Mouse (Mus musculus) CD4-positive helper T cell, adult 2 months (primary cell): ENCODE data around the gene Lix1.
"Not testable (repeated sequence)": the region's sequence is repeated elsewhere in the genome, so short reads cannot be mapped to it uniquely, and the experiment has no call there.

ENCODE experiments used
- DNase-seq: peaks from one replicate; pipeline ENCODE4 v3.0.0-alpha.2; 2012; ENCODE audit warnings: low read depth, missing footprints, low spot score

Gene Lix1

DNA sequence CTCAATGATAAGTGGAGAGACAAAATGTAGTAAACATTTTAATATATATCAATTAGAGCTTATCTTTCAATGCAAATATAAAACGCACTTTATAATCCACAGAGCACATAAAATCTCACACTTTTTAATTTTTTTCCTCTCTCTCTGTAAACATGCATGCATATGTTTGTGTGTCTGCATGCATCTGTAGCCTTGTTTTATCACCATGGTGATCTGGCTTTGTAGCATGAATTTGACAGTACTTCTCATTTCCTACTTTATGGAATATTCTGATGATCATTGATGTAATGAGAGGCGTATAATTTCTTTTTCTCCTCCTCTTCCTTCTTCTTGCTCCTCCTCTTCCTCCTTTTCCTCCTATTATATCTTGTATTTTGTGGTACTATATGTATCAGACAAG lies 9.7 kb downstream of the Lix1 start:
- no peak for DNase-seq

DNA sequence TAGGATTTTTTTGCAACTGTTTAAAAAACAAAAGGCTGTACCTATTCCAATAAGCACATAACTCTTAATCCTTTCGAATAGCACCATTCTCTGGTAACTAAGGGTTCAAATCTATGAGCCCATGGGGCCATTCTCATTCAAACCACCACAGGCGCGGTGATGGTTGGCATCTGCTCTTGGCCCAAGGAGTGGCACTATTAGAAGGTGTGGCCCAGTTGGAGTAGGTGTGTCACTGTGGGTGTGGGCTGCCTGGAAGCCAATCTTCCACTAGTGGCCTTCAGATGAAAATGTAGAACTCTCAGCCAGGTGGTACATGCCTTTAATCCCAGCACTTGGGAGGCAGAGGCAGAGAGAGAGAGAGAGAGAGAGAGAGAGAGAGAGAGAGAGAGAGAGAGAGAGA lies 11.7 kb downstream of the Lix1 start:
- DNase-seq: no peak

DNA sequence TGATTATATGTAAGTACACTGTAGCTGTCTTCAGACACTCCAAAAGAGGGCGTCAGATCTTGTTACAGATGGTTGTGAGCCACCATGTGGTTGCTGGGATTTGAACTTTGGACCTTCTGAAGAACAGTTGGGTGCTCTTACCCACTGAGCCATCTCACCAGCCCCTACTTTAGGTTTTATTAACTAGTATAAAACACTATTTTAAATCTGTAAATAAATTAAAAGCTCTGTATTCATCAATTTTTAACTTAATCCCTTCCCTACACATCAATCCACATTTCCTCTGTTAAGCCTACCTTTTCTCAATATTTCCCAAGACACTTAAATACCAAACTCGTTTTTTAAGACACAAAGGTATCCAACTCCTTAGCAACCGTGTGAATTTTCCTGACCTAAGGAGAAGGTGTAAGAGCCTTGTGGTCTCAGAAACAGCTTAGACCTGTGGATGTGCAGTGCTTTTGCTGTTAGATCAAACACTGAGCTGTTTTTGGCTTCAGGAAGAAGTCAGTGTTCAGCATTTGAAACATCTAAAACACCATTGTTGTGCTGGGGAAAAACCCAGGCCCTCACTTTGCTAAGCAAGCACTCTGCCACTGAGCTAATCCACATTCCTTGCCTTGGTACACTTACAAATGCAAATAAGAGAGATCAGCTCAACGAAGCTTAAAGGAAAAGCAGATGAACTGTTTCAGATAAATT lies 22.3 kb downstream of the Lix1 start:
- no peak for DNase-seq

DNA sequence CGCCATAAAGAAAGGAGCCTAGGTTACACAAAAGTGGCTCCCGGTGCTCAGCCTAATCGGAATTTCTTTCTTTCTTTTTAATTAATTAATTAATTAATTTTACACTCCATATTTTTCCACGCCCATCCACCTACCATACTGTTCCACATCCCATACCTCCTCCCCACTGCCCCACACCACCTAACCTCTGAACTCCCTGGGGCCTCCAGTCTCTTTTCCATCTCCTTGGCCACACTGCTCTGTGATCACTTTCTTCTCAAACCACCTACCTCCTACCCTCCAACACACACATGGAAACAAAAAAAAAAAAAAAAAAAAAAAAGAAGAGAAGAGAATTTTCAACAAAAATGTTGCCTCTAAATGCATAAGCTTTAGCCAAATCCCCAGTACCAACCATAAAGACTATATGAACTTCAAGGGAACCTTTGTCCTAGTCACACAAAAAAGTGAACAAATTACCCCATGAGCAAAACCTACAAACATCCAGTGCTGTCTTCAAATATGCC lies 22.9 kb downstream of the Lix1 start:
- DNase-seq: no peak

DNA sequence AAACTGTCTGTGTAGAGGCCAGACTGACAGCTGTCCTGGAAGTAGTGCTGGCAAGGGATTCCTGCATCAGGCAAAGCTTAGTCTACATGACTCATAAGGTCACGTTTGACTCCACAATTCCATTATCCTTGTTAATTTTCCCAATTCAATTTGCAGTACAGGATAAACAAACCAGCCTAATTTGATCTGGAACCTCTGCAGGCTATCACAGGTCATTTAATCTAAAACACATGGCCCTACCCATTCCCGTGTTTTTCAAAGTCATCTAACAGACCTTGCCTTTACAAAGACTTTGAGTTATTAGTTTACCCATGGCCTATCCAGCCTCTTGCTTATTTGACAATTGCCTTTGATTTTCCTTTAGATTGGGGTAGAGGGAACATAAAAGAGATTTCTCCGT lies 23.4 kb downstream of the Lix1 start:
- DNase-seq: no peak

DNA sequence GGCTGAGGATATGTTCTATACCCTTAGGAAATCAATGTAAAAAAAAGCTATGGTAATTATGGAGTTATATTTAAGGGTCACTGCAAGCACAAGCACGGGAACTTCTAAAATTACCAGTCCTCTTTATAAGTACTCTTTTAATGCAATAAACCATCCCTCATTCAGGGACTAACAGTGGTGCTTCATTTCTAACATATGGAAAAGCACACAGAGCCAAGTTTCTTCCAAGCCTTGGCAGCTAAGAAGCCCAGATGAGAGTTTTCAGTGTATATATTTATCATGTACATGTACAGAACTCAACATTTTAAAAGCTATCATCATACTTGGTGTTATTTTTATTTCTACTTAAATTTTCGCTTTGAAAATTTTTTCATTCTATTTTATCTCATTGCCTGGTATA lies 26.4 kb downstream of the Lix1 start:
- no peak for DNase-seq

DNA sequence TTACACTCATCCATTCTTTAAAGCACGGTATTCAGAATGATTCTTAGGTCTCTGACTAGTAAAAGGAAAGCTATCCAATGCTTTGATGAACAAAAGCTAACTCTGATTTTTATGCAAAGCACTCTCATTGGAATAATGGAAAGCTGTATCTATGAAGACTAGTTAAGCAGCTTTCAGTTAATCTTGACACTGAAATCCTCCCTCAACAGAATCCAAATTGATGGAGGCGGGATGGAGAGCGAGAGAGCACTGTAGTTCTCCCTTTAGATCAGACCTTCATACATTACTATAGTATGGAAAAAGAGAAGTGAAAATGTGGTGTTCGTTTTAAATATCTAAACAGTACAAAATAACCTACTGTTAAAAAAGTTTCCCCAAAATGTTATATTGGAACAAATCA lies 31.2 kb downstream of the Lix1 start:
- DNase-seq: no peak

DNA sequence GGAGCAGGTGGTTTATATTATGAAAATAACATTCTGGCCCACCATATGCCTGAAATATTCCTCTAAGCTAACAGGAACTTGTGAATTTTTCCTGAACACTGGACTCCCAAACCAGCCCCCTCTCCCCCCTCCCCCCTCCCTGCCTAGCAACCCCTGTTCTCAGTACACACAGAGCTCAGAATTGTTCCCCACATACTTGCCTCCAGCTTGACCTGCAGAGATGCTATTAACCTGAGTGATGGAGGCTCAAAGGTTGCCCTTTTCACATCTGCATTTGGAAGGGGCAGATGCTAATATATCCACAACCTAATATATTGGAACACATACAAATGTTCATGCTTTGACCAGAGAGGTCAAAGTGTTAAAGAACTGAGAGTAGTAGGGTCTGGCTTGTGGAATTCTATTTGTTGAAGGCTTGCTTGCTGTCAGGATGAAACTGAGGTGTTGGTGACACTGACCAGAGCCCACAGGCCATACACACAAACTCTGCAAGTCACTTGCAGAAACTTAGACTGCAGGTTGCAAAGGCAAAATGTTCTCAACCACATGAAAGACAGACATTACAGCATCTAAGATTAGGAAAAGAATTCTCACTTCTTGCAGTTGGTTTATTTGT lies 36.2 kb downstream of the Lix1 start:
- DNase-seq: no peak

DNA sequence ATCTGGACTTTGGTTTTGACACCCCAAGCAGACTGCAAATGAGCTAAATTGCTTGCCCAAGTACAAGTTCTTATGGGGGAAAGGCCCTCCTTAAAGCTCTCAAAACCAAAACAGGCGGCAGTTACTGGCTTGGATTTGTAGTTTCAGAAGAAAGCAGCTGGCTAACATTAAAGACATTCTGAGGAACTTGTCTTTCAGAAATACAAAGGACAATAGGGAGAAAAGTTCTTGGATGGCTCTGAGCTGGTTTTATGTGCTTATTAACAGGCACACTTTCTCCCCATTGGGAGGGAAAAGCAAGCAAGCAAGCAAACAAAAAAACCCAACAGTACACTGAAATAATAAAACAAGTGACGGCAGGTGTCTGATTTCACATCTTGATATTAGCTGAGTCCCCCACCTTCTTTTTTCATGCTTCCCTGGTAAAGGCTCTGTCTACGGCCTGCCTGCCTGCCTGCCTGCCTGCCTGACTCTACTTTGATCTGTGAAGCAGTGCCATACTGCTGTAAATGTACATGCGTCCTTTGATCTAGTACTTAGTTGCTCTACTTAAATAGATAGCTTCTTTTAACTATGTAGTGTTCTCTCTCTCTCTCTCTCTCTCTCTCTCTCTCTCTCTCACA lies 39.5 kb downstream of the Lix1 start:
- DNase-seq: peak; percentile 18

DNA sequence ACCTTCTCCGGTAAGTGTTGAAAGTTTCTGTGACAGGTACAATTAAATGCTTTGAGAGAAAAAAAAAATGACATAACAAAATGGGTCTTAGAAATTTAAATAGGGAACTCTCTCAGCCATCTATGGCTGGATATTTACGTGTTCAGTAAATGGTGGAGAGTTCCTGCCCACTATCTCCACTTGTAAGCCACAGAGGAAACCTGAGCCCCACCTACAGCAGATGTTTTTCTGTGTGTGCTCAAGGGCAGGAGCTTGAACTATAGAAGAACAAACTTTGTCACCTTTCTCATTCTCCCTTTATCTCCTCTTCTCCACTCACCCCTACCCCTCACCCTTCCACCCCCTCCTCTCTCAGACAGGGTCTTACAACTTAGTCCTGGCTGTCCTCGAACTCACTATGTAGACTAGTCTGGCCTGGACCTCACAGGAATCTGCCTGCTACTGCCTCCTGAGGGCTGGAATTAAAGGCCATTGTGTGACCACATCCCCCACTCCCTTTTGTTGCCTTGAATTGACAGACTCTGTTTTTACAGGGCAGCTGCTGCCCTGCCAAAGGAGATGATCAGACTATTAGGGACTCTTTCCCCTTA lies 41.9 kb downstream of the Lix1 start:
- peak; percentile 8 for DNase-seq

DNA sequence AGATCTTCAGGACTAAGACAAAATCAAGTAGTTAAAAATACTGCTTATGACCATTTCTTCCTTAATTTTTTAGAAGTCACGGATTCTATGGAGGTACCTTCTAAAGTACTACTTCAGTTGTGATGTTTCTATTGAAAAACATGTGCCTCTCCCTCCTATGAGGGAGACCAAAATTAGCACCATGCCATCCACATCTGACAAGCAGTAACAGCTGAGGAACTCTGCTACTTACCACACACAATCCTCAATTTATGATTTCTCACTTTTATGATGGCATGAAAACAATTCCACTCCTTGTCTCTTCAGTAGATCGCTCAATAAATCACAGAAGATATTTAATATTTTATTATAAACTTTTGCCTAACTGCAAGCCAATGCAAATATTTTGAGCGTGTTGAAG lies 44.2 kb downstream of the Lix1 start:
- no peak for DNase-seq

DNA sequence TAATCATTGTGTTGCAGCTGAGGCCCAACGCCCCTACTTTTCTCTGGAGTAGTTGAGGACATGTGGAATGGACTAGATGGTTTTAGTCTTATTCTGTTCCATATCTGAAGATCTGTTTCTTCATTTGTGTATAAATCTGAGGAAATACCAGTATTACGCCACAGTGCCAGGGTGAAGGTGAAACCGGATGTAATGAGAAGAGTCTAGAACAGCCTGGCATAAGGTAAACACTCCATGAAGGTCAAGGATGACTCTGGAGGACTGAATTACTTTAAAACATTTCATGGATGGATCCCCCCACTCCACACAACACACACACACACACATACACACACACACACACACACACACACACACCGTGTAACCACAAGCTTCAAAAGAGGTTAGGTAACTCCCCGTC lies 45.3 kb downstream of the Lix1 start:
- DNase-seq: no peak

DNA sequence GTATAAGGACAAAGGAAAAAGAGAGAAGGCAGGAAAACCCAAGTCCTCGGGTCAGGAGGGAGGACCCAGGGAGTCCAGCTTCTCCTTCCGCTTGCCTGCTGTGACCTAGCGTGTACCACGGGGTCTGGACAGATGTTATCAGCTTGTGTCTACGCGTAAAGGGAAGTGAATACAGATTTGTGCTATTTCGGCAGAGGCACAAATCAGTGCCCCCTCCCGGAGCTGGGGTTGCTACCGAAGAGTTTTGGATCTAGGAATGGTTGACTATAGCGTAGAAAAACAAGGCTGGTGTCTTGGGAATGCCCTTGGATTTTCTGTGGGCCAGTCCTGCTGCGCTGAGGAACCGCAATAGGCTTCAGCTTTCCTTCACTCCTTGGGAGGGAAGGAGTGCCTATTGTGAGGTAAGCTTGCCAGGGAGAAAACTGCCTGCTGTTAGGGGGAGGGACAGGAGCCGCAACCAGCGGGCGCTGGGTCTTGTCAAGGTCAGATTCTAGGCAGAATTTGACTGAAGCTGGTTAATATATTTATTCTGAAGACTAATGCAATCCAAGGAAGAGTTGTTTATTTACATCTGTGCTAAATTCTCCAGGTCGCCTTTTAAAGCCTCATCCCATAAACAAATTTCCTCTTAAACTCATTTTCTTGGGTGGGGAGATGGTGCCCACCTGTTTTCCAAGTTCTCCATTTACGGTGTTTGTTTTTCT lies 46.4 kb downstream of the Lix1 start:
- no peak for DNase-seq

DNA sequence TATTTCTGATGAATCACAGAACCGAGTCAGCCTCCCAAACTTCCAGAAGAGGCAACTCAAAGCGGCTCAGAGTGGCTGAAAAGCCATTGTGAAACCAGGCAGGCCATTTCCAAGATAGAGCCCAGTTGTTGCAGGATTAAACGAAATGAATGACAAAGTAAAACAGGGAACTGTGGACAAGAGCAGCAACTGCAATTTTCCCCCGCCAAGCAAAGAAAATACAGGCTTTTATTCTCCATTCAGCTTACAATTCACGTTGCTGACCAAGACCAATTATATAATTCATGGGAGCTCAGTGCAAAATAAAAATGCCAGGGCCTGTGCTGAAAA lies 46.9 kb downstream of the Lix1 start:
- DNase-seq: no peak

DNA sequence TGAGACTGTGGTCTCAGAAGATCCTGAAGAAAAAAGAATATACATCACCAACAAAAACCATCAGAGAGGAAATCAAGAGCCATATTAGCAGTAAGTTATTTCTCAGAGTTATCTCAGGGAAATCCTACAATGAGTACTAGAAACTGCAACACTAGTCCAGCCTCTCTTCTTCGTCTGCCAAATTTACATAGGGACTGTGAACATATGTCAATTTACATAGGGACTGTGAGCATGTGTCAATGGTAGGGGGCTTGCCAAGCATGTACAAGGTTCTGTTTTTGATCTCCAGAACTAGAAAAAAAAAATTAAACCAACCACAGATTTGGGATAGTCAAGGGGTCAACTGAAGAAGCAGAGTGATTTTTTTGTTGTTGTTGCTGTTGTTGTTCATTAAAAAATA lies 48.6 kb downstream of the Lix1 start:
- DNase-seq: no peak

DNA sequence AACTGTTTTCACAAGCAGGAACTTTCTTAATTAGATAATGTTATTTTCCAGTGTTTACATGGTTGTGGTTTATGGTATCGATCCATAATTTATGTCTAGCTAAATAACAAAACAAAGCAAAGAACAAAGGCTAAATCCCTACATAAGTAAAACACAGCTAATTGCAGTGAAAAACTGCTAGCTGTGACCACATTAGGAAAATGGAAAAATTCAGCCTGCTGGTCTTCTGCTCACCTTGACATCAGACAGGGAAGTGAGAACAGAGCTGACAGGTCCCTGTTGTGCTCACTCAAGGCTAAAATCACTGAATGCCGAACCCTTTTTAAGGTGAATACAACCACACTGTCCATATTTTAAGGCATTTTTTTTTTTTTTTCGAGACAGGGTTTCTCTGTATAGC lies 50.1 kb downstream of the Lix1 start:
- no peak for DNase-seq

DNA sequence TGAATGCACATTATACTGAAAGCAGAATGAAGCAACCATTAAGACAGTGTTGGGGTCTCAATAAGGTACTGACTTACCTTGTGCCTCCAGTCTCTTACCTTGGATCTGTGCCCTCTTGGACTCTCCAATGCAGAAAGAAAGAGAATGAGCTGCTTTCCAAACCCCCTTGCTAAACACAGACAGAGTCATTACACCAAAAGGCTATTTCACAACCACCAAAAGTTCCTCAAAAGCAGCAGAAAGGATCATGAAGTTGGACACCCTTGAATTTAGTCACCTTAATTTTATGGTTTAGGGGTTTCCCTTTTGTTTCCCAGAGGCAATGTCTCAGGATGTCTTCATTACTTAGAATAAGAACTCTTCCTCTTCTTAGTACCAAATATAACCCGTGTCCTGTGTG lies 52.1 kb downstream of the Lix1 start:
- no peak for DNase-seq

DNA sequence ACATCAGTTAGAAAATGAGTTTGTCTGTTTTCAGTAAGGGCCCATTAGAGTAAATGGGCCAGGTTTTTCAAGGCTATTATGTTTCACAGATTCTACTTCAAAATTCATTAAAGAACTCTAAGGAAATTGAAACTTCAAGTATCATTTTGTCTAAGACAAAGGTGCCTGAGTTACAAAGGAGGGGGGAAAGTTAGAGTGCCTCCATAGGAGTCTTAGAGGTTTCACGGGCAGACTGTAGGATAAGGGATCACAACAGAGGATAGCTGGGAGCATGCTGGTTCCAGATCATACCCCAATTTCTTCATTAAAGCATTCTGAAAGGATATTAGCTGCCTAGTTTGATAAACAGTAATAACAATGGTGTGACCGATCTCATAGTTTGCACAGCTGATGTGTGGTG lies 83.3 kb downstream of the Lix1 start:
- no peak for DNase-seq

DNA sequence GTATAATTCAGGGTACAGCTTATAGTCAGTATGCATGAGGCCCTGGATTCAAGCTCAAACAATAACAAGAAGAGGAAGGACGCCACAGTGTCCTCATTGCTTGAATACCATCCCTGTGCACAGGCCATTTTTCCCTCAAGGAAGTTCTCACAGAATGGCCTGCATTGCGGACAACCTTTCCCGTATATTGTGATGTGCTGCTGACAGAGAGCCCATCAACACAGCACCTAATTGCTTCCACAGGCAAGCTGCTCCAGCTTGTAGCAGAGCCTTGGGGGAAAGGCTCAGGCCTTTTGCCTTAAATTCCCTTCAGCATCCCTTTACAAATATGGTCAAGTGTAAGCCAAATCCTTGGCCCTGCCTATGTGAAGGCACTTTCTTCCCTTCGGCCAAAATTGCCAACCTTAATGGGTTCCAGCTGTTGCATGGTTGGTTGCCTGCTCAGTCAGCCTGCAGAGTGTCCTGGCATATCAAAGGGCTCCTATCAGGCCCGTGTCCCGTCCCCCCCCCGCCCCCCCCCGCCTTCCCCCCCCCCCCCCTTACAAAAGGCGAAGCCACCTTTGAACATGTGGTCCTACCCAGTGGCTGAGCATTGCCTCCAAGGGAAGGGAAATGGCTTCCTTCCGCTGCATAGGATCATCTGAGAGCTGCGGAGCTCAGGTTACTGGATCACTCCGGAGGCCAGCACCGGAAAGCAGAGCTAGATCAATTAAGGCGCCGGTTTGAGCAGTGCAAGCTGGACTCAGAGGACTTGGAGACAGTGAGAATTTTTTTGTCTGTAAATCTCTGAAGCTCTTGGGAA lies 88.5 kb downstream of the Lix1 start:
- DNase-seq: no peak

DNA sequence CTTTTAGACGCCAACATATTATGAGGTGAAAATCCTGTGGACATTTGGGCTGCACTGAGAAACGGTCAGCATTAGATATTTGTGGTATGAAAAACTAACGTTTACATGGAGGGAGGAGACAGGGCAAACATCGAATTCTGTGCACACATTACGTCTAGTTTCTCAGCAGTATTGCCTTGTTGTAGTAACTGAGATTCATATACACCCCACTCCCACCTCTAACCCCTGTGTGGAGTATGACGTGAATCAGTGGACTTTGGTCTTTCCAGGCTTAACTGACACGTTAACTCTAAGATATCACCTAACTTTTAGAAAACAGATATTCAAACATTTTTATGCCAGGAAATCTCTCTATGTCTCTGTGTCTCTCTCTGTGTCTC lies 89.1 kb downstream of the Lix1 start:
- DNase-seq: no peak

DNA sequence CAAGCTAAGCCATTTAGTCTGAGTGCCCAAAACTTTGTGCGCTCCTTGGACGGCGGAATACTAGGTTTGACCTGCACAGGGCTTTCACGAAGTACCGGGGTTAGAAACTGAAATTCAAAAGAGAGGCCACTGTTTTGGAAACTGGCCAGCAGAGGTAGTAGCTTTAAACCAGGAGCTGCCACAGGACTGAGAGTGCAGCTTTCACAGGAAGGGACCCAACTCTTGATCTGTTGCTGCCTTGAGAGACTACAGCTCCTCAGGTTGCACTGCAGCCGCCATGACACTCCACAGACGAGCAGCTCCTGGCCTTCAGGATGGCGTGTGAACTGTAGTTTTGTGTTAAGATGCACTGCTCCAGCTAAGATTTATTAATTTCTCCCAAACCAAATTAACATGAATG lies 89.6 kb downstream of the Lix1 start:
- DNase-seq: no peak

DNA sequence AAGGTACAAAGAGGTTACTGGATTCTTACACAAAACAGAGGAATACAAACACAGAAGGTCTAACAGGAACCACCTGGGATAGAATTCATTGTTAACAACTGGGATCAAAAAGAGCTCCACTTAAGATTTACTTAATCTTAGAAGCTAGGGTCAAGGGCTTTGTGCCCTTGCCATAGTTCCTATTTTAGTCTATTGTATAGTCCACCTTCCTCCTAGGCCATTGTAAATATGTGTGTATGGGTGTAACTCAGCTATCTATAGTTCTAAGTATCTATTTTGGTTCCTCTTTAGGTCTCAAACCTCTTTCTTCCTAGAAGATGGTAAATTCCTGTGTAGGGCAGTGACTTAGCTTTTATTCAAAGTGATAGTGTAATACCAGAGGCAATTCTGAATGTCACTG lies 93.8 kb downstream of the Lix1 start:
- DNase-seq: not testable (repeated sequence)
